Mouse (Mus musculus): ENCODE results near the gene Cep95. TPM values are rescaled to one million over a fixed set of nuclear protein-coding genes. Genes with fewer than 3 reads are reported as not detected.
A peak's percentile ranks its signal among the peaks of the same experiment; 100 is the strongest.

The Cep95 gene
- total RNA-seq, 2 experiments from 2014 or later = 11.3 to 12.9 TPM

GRCm38 (mm10) chr11:106812410-106813136 is 23.5 kb downstream of the Cep95 start:
- DNase-seq (ENCODE audit: low spot score in 2 of 2) = no peak

- DNase-seq (ENCODE audit: low spot score in 2 of 2) = no peak
Observed at GRCm38 (mm10) chr11:106814601-106815320, 25.7 kb downstream of the Cep95 start.

GRCm38 (mm10) chr11:106815331-106815730 is 26.3 kb downstream of the Cep95 start:
- DNase-seq (ENCODE audit: low spot score in 2 of 2) = no peak

DNA sequence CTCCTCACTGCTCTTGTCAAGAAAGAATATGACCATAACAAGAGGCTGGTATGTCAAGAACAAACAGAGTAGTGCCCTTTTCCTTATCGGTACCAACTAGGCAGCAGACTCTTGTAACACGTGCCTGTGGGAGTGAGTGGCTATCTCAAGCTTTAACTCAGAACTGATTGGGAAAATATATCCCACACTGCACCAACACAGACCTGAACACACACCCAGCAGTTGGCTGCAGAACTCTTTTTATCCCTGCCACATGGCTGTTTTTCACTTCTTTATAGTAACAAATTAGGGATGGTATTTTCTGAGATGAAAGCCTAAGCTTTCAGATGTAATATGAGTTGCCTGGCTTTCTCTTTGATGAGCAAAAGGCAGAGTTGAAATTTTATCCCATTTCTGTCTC is 26.7 kb downstream of the Cep95 start:
- DNase-seq (ENCODE audit: low spot score in 2 of 2) = no peak

DNA sequence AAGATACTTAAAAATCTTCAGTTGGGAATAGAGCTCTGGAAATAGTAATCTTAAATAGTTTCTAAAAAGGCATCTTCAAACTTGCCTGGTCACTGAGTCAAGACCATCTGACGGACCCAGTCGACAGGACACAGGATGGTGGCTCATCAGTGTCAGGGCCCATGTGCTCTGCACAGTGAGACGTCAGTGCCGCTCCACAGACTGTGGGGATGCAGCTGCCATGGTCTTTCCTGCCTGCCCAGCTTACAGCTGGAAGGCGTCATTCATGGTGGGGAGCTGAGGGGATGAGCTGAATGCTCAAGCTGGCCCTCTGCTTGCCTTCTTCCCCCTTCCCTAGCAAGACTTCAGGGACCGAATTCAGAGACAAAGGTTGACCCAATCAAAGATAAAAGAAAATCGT is 27.3 kb downstream of the Cep95 start:
- no peak for DNase-seq (ENCODE audit: low spot score in 2 of 2)

- no peak for DNase-seq (ENCODE audit: low spot score in 2 of 2)
Observed at GRCm38 (mm10) chr11:106817156-106817555, 28.1 kb downstream of the Cep95 start.

GRCm38 (mm10) chr11:106817808-106818207 is 28.8 kb downstream of the Cep95 start:
- no peak for DNase-seq (ENCODE audit: low spot score in 2 of 2)

DNA sequence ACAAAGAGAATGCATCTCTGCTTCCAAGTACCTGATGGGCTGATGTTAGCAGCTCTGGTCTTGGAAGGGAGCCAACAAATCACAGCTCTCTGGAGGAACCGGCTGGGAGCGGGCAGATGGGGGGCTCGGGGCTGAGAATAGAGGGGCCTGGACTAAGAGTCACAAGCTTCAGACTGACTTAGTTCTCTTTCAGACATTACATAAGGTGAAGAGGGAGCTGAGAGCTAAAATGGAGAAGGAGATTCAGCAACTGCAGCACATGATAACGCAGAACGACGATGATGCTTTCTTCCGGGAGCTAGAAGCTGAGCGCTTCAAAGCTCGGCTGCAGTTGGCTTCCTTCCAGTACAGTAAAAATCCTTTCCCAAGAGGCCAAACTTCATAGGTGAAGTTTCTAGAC is 29.3 kb downstream of the Cep95 start:
- DNase-seq (ENCODE audit: low spot score in 2 of 2) = peak in 1 of 2 experiments; percentile 10

DNA sequence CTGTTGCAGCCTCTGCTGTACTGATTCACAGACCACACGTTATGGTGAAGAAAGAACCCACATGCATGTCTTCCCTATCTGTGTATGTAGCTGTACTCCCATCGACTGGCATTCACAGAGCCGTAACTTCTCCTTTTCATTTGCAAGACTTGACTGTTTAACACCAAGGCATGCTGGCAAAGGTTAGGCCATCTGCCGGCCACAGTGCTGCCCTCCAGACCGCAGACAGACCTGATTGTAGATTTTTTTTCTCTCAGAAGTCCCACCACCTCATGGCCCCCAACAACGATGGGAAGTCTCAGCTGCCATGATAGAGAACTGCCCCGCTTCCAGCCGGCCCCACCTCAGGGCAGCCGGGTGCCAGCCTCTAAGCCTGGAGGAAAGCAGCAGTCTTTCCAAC is 30.5 kb downstream of the Cep95 start:
- DNase-seq (ENCODE audit: low spot score in 2 of 2) = no peak

DNA sequence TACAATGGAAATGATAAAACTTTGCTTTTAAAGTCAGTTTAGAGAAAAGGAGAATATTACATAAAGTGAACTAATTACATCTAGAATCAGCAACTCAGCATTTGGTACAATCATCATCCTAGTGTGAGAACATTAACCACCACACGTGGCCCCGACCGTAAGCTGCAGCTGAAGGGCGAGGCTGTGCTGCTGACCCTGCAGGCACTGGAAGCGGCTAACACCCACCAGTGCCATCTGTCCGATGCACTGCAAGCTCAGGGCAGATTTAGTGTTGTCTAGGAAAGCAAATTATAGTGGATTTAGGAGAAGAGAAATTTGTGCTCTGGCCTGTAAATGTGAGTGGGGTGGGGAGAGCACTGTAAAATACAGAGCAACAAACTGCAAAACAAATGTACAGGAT is 31.2 kb downstream of the Cep95 start:
- DNase-seq (ENCODE audit: low spot score in 2 of 2) = no peak

- peak; percentile 41 to 45 for DNase-seq (ENCODE audit: low spot score in 2 of 2)
Observed at GRCm38 (mm10) chr11:106820972-106821371, 31.9 kb downstream of the Cep95 start.

DNA sequence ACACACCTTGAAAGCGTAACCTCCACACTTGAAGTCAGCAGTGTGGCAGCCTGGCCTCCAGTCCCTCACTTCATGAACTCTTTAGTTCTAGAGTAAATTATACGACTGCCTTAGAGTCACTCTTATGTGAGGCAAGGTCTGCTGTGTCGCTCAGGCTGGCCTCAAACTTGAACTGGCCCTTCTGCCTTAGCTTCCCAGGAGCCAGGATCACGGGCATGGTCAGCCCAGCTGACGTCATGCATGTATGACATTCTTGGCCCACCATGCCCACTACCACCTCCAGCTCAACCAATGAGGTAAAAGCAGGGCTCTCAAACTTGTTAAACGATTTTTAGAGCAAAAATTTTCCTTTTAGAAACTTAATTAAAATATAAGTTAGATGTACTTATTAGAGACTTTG is 32.3 kb downstream of the Cep95 start:
- no peak for DNase-seq (ENCODE audit: low spot score in 2 of 2)

DNA sequence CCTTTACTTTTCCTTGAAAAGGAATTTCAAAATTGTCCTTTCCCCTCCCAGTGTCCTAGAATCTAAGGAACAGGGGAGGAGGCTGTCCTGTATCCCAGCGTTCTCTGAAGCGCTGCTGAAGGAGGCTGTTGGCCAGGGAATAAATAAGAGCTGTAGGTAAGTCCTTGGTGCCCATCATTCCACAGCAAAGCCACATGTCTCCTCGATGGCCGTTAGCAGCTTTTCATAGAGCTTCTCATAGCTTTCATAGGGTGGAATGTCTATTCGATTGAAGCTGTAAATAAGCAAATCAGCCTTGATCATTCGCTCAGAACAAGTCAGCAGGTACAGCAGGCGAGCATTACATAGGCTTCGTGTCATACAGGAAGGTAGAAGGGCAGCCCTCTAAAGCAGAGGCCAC is 33.4 kb downstream of the Cep95 start:
- DNase-seq (ENCODE audit: low spot score in 2 of 2) = no peak

- peak in 1 of 2 experiments; percentile 13 for DNase-seq (ENCODE audit: low spot score in 2 of 2)
Observed at GRCm38 (mm10) chr11:106822911-106823310, 33.9 kb downstream of the Cep95 start.

DNA sequence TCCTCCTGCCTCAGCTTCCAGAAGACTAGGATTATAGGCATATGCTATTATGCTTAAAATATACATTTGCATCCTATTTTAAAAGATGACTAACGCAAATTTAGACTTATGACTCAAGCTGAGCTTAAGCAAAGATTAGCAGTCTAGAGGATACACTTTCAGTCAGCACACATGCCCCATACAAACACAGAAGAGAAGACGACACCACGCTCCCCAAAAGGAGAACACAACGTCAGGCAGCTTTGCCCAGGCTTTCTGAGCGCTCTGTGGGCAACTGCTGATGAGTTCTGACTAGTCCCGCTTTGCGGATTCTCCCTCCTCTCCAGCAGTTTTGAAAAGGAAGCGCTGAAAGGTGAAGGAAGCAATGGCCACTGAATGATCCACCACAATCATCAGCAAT is 34.7 kb downstream of the Cep95 start:
- no peak for DNase-seq (ENCODE audit: low spot score in 2 of 2)

DNA sequence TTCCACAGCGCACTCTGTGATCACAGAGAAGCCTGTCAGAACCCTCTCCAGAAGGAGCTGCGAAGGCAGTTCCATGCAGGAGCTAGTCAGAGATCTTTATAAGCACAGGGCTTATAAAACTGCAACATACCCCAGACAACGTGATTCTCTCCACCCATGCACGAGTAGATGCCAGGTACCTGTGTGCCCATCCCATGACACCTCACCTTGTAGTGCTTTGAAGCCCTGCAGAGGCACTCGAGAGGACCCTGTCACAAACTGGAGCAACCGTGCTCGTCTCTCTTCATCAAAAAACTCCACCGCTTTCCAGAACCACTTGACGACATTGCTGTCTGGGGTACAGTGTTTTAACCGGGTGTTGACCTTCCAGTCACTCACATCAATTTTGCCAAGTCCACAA is 35.4 kb downstream of the Cep95 start:
- no peak for DNase-seq (ENCODE audit: low spot score in 2 of 2)

GRCm38 (mm10) chr11:106828079-106828478 is 39.0 kb downstream of the Cep95 start:
- no peak for DNase-seq (ENCODE audit: low spot score in 2 of 2)

DNA sequence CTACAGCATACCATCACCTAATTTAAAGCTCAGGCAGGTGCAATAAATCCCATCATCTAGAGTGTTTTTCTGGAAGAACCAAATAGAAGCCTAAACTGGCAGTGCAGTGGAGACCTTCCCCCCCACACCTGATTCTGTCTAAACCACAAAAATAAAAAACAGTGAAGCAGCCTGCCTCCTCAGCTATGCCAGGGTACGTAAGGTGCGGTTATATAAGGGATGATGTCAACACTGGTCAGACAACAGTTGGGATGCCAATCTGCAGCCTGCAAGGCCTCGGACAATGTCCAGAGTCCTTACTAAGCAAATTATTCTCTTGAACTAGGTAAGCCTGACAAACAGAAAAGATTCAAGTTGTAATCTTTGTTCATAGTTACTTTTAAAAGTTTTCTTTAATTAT is 53.0 kb downstream of the Cep95 start:
- no peak for DNase-seq (ENCODE audit: low spot score in 2 of 2)

- DNase-seq (ENCODE audit: low spot score in 2 of 2) = no peak
Observed at GRCm38 (mm10) chr11:106851438-106851837, 62.4 kb downstream of the Cep95 start.
